Mouse (Mus musculus) testis, adult 2 months (tissue): ENCODE results near the gene Fmo5.

Experiments
- CTCF ChIP-seq: fragments of 200-500 bp; IDR thresholded peaks from 2 replicates; pipeline ENCODE4 v1.5.1; 2012; ENCODE audit warnings: low read depth, mild to moderate bottlenecking, inconsistent platforms, low read length, moderate library complexity; ENCODE audit not compliant: control insufficient read depth, insufficient read depth, insufficient replicate concordance
- POLR2A ChIP-seq: fragments of 200-500 bp; IDR thresholded peaks from 2 replicates; pipeline ENCODE4 v1.6.1; 2012; ENCODE audit warnings: low read depth, mild to moderate bottlenecking, inconsistent platforms, low read length, moderate library complexity; ENCODE audit not compliant: control insufficient read depth

DNA sequence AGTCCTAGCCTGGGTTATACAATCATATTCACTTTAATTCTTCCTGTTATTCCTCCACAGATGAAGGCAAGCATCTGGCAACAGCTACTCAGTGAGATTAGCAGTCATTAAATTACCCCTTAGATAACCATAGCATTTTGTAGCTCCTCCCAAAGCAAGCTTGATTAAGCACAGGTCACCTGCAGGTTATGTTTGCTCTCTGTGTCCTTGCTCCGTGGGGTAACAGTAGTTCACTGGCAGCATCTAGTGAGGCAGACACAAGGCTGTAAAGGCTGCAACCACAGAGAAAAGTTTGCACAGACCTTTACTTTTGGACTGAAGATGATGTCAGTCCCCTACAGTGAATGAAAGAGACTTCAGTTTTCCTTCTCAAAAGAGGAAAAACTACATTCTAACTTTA is 13.4 kb upstream of the Fmo5 start:
- TF ChIP-seq CTCF (no peak), POLR2A (no peak)
